Mouse (Mus musculus) ES-E14 (cell line): ENCODE data around the gene Rpl23.

ENCODE experiments used
- CHD2 ChIP-seq: IDR thresholded peaks from 2 replicates; pipeline ENCODE4 v1.6.1; 2014; ENCODE audit warnings: mild to moderate bottlenecking, low read depth, low read length, inconsistent platforms
- MAFK ChIP-seq: IDR thresholded peaks from 2 replicates; pipeline ENCODE4 v1.6.1; 2014; ENCODE audit warnings: mild to moderate bottlenecking, low read depth, low read length, inconsistent platforms; ENCODE audit not compliant: insufficient read depth
- ZC3H11A ChIP-seq: IDR thresholded peaks from 2 replicates; pipeline ENCODE4 v1.6.1; 2012; ENCODE audit warnings: low read depth, mild to moderate bottlenecking, inconsistent platforms, low read length, borderline replicate concordance
- ZNF384 ChIP-seq: IDR thresholded peaks from 2 replicates; pipeline ENCODE4 v1.6.1; 2012; ENCODE audit warnings: low read depth, low read length, inconsistent platforms

- TF ChIP-seq ZC3H11A: no peak
- TF ChIP-seq CHD2: no peak
- TF ChIP-seq ZNF384: no peak
- TF ChIP-seq MAFK: no peak
Observed at GRCm38 (mm10) chr11:97806613-97806964, 24.4 kb upstream of the Rpl23 start.
